Mouse (Mus musculus) G1E (cell line): Measurements from ENCODE around the gene Gdpd2.

Experiments
- CTCF ChIP-seq: IDR thresholded peaks from 2 replicates; pipeline ENCODE4 v1.5.1; 2012; ENCODE audit warnings: low read depth, low read length, inconsistent platforms, mixed read lengths
- GATA1 ChIP-seq: IDR thresholded peaks from 2 replicates; pipeline ENCODE4 v1.6.1; 2012; ENCODE audit warnings: borderline replicate concordance, low read length, inconsistent platforms, mixed read lengths
- GATA2 ChIP-seq: IDR thresholded peaks from 2 replicates; pipeline ENCODE4 v1.6.1; 2012; ENCODE audit warnings: low read depth, low read length, inconsistent platforms, borderline replicate concordance
- POLR2AphosphoS5 ChIP-seq: IDR thresholded peaks from 2 replicates; pipeline ENCODE4 v1.6.1; 2012; ENCODE audit warnings: low read depth, low read length, inconsistent platforms; ENCODE audit not compliant: insufficient replicate concordance
- TAL1 ChIP-seq: conservative IDR thresholded peaks from 2 replicates; pipeline ENCODE4 v1.6.1; 2012; ENCODE audit warnings: low read depth, low read length, inconsistent platforms, mixed read lengths

- TF ChIP-seq CTCF, result no peak
- no peak for TF ChIP-seq TAL1
- TF ChIP-seq GATA1, result no peak
- no peak for TF ChIP-seq POLR2AphosphoS5
- TF ChIP-seq GATA2, result no peak
These were observed 44.7 kb downstream of the Gdpd2 start for GRCm38 (mm10) chrX:100774341-100774811.
